Mouse (Mus musculus): ENCODE measurements at regions not wholly inside any gene's neighbourhood (a gene's known extent, or its start where the extent isn't known, plus 50 kb on each side); places are given as distances from the start of the nearest gene placed in this dataset.

GRCm38 (mm10) chr9:61627801-61628574, 255.8 kb downstream of the Tle3 start:
- Histone ChIP-seq H3K4me3 (replicated peaks) (no peak overlapping the region), H3K4me1 (0 out of 2 replicates have a peak, but pooled peaks cover 4% of the 10 kb centered on the region), H3K4me2 (replicated peaks) (no peak overlapping the region), H3K27me3 (peaks cover 18% of the 10 kb centered on the region), H3K36me3 (no peaks in the 10 kb centered on the region), H3K9me3 (replicated peaks) (no peaks in the 10 kb centered on the region), H3K9ac (no peak overlapping the region), H3K27ac (replicated peaks) (no peak overlapping the region)
- no peak for ATAC-seq (ENCODE audit: insufficient number of reproducible peaks, low FRiP score, low TSS enrichment, low read depth)
- 64% methylated on average over 6 of the region's 6 CpGs for WGBS

GRCm38 (mm10) chr9:61622933-61623332, 250.8 kb downstream of the Tle3 start:
- no peaks in the 10 kb centered on the region for H3K36me3 ChIP-seq
- H3K4me2 ChIP-seq (replicated peaks), result no peak overlapping the region
- no peak for ATAC-seq (ENCODE audit: insufficient number of reproducible peaks, low FRiP score, low TSS enrichment, low read depth)
- H3K4me3 ChIP-seq (replicated peaks), result no peak overlapping the region
- H3K9me3 ChIP-seq (replicated peaks), result no peaks in the 10 kb centered on the region
- peaks cover 39% of the 10 kb centered on the region for H3K4me1 ChIP-seq
- no peak overlapping the region for H3K27ac ChIP-seq (replicated peaks)
- WGBS, result 67% methylated on average over 7 of the region's 7 CpGs
- H3K9ac ChIP-seq, result no peak overlapping the region
- H3K27me3 ChIP-seq, result peaks cover 15% of the 10 kb centered on the region

GRCm38 (mm10) chr9:61621939-61622338, 249.8 kb downstream of the Tle3 start:
- no peak overlapping the region for H3K4me3 ChIP-seq (replicated peaks)
- H3K4me2 ChIP-seq (replicated peaks), result no peak overlapping the region
- ATAC-seq (ENCODE audit: insufficient number of reproducible peaks, low FRiP score, low TSS enrichment, low read depth), result no peak
- no peaks in the 10 kb centered on the region for H3K36me3 ChIP-seq
- H3K27ac ChIP-seq (replicated peaks), result no peak overlapping the region
- 78% methylated on average over 5 of the region's 5 CpGs for WGBS
- H3K9me3 ChIP-seq (replicated peaks), result no peaks in the 10 kb centered on the region
- no peak overlapping the region for H3K9ac ChIP-seq
- peaks cover 39% of the 10 kb centered on the region for H3K4me1 ChIP-seq
- peaks cover 19% of the 10 kb centered on the region for H3K27me3 ChIP-seq

GRCm38 (mm10) chr9:61620786-61621185, 248.6 kb downstream of the Tle3 start:
- no peak overlapping the region for H3K9ac ChIP-seq
- H3K36me3 ChIP-seq, result no peaks in the 10 kb centered on the region
- peaks cover 40% of the 10 kb centered on the region for H3K4me1 ChIP-seq
- no peak overlapping the region for H3K4me2 ChIP-seq (replicated peaks)
- no peaks in the 10 kb centered on the region for H3K9me3 ChIP-seq (replicated peaks)
- 54% methylated on average over 2 of the region's 2 CpGs for WGBS
- no peak overlapping the region for H3K27ac ChIP-seq (replicated peaks)
- ATAC-seq (ENCODE audit: insufficient number of reproducible peaks, low FRiP score, low TSS enrichment, low read depth), result no peak
- H3K27me3 ChIP-seq, result peaks cover 21% of the 10 kb centered on the region
- no peak overlapping the region for H3K4me3 ChIP-seq (replicated peaks)

GRCm38 (mm10) chr9:61620105-61620504, 247.9 kb downstream of the Tle3 start:
- H3K27me3 ChIP-seq, result peaks cover 18% of the 10 kb centered on the region
- no peaks in the 10 kb centered on the region for H3K36me3 ChIP-seq
- no peak overlapping the region for H3K27ac ChIP-seq (replicated peaks)
- H3K4me2 ChIP-seq (replicated peaks), result no peak overlapping the region
- H3K9ac ChIP-seq, result no peak overlapping the region
- WGBS, result 54% methylated on average over 4 of the region's 4 CpGs
- H3K9me3 ChIP-seq (replicated peaks), result no peaks in the 10 kb centered on the region
- ATAC-seq (ENCODE audit: insufficient number of reproducible peaks, low FRiP score, low TSS enrichment, low read depth), result no peak
- H3K4me3 ChIP-seq (replicated peaks), result no peak overlapping the region
- H3K4me1 ChIP-seq, result peaks cover 42% of the 10 kb centered on the region

GRCm38 (mm10) chr9:61618510-61619249, 246.5 kb downstream of the Tle3 start:
- Histone ChIP-seq H3K36me3 (no peaks in the 10 kb centered on the region), H3K9me3 (replicated peaks) (no peaks in the 10 kb centered on the region), H3K4me1 (peaks cover 39% of the 10 kb centered on the region), H3K27ac (replicated peaks) (0 out of 2 replicates have a peak overlapping the region, but pooled peaks have one; percentile 60), H3K4me3 (replicated peaks) (no peak overlapping the region), H3K9ac (no peak overlapping the region), H3K4me2 (replicated peaks) (no peak overlapping the region), H3K27me3 (peaks cover 17% of the 10 kb centered on the region)
- ATAC-seq (ENCODE audit: insufficient number of reproducible peaks, low FRiP score, low TSS enrichment, low read depth), result peak; percentile 78
- WGBS, result 15% methylated on average over 12 of the region's 12 CpGs

- Histone ChIP-seq H3K9ac (no peak overlapping the region), H3K4me3 (replicated peaks) (no peak overlapping the region), H3K9me3 (replicated peaks) (no peaks in the 10 kb centered on the region), H3K36me3 (no peaks in the 10 kb centered on the region), H3K4me1 (peaks cover 39% of the 10 kb centered on the region), H3K27ac (replicated peaks) (no peak overlapping the region), H3K4me2 (replicated peaks) (no peak overlapping the region), H3K27me3 (peaks cover 15% of the 10 kb centered on the region; the same call in 1 of the 2 replicates)
- no peak for ATAC-seq (ENCODE audit: insufficient number of reproducible peaks, low FRiP score, low TSS enrichment, low read depth)
- 55% methylated on average over 8 of the region's 8 CpGs for WGBS
Observed at GRCm38 (mm10) chr9:61617979-61618378, 245.8 kb downstream of the Tle3 start.

- H3K4me3 ChIP-seq (replicated peaks), result no peak overlapping the region
- H3K36me3 ChIP-seq, result no peaks in the 10 kb centered on the region
- no peak for ATAC-seq (ENCODE audit: insufficient number of reproducible peaks, low FRiP score, low TSS enrichment, low read depth)
- H3K27ac ChIP-seq (replicated peaks), result no peak overlapping the region
- 48% methylated on average over 4 of the region's 4 CpGs for WGBS
- no peak overlapping the region for H3K9ac ChIP-seq
- no peak overlapping the region for H3K4me2 ChIP-seq (replicated peaks)
- H3K27me3 ChIP-seq, result peaks cover 13% of the 10 kb centered on the region; the same call in 1 of the 2 replicates
- 0 out of 2 replicates have a peak, but pooled peaks cover 3% of the 10 kb centered on the region for H3K9me3 ChIP-seq (replicated peaks)
- peaks cover 23% of the 10 kb centered on the region for H3K4me1 ChIP-seq
Observed at GRCm38 (mm10) chr9:61615556-61615955, 243.4 kb downstream of the Tle3 start.

- H3K27me3 ChIP-seq, result peaks cover 10% of the 10 kb centered on the region; the same call in 1 of the 2 replicates
- no peaks in the 10 kb centered on the region for H3K9me3 ChIP-seq (replicated peaks)
- no peak overlapping the region for H3K27ac ChIP-seq (replicated peaks)
- H3K9ac ChIP-seq, result no peak overlapping the region
- 74% methylated on average over 5 of the region's 5 CpGs for WGBS
- peaks cover 10% of the 10 kb centered on the region; the same call in 1 of the 2 replicates for H3K4me1 ChIP-seq
- no peak overlapping the region for H3K4me2 ChIP-seq (replicated peaks)
- no peak overlapping the region for H3K4me3 ChIP-seq (replicated peaks)
- ATAC-seq (ENCODE audit: insufficient number of reproducible peaks, low FRiP score, low TSS enrichment, low read depth), result no peak
- H3K36me3 ChIP-seq, result no peaks in the 10 kb centered on the region
Observed at GRCm38 (mm10) chr9:61607576-61607975, 235.4 kb downstream of the Tle3 start.

- Histone ChIP-seq H3K9me3 (replicated peaks) (no peaks in the 10 kb centered on the region), H3K4me2 (replicated peaks) (no peak overlapping the region), H3K27me3 (no peaks in the 10 kb centered on the region), H3K27ac (replicated peaks) (no peak overlapping the region), H3K36me3 (no peaks in the 10 kb centered on the region), H3K9ac (no peak overlapping the region), H3K4me1 (peaks cover 23% of the 10 kb centered on the region), H3K4me3 (replicated peaks) (no peak overlapping the region)
- WGBS, result 14% methylated on average over 7 of the region's 7 CpGs
- no peak for ATAC-seq (ENCODE audit: insufficient number of reproducible peaks, low FRiP score, low TSS enrichment, low read depth)
Observed at GRCm38 (mm10) chr9:61602353-61602978, 230.3 kb downstream of the Tle3 start.

- H3K27ac ChIP-seq (replicated peaks), result no peak overlapping the region
- no peak overlapping the region for H3K4me3 ChIP-seq (replicated peaks)
- H3K36me3 ChIP-seq, result no peaks in the 10 kb centered on the region
- WGBS, result 52% methylated on average over 6 of the region's 6 CpGs
- H3K27me3 ChIP-seq, result no peaks in the 10 kb centered on the region
- H3K9ac ChIP-seq, result no peak overlapping the region
- H3K4me1 ChIP-seq, result peaks cover 28% of the 10 kb centered on the region
- ATAC-seq (ENCODE audit: insufficient number of reproducible peaks, low FRiP score, low TSS enrichment, low read depth), result no peak
- no peak overlapping the region for H3K4me2 ChIP-seq (replicated peaks)
- H3K9me3 ChIP-seq (replicated peaks), result no peaks in the 10 kb centered on the region
Observed at GRCm38 (mm10) chr9:61601911-61602310, 229.7 kb downstream of the Tle3 start.
